10 mouse cellular contexts compared by ENCODE assay signal in genomic region chr2:146833222-146834063, GRCm38 (mm10). TPM values are rescaled to one million over a fixed set of nuclear protein-coding genes. Genes with fewer than 3 reads are reported as not detected.
A peak's percentile ranks its signal among the peaks of the same experiment; 100 is the strongest.
DNase-seq lines count a peak whose midpoint lies in the region; ATAC-seq lines count a peak whose summit lies in the region.
"Had no signal": no experiment of that assay in that cellular context is flagged by ENCODE, and none has a peak within 500 bp of the region (broad histone marks: within the 10 kb centered on the region; RNA-seq: fewer than 3 reads in every experiment).

No protein-coding gene starts in this region.

- H3K9me3 ChIP-seq in heart, embryonic 12.5 days (replicated peaks) = no peaks in the 10 kb centered on the region
- no peaks in the 10 kb centered on the region for H3K9me3 ChIP-seq in hindbrain, embryonic 12.5 days (replicated peaks)
- no peaks in the 10 kb centered on the region for H3K9me3 ChIP-seq in midbrain, embryonic 15.5 days

- H3K36me3 ChIP-seq in heart, embryonic 12.5 days = no peaks in the 10 kb centered on the region
- H3K36me3 ChIP-seq in hindbrain, embryonic 12.5 days = no peaks in the 10 kb centered on the region
- H3K36me3 ChIP-seq in midbrain, embryonic 15.5 days (replicated peaks) = no peaks in the 10 kb centered on the region

- peak overlapping the region; percentile 62 for H3K4me2 ChIP-seq in heart, embryonic 12.5 days
- peak overlapping the region; percentile 50 for H3K4me2 ChIP-seq in hindbrain, embryonic 12.5 days (replicated peaks)
- H3K4me2 ChIP-seq in midbrain, embryonic 15.5 days = peak overlapping the region; percentile 42

- peak overlapping the region; percentile 17 for H3K4me3 ChIP-seq in heart, embryonic 12.5 days
- H3K4me3 ChIP-seq in hindbrain, embryonic 12.5 days = peak overlapping the region; percentile 24
- 0 out of 2 replicates have a peak overlapping the region, but pooled peaks have one; percentile 8 for H3K4me3 ChIP-seq in midbrain, embryonic 15.5 days

- DNase-seq in heart, postnatal 36 days = no peak
- DNase-seq in embryo, embryonic 10 days (ENCODE audit: low spot score) = peak; percentile 57
- DNase-seq in spleen, postnatal 36 days (ENCODE audit: low spot score in 2 of 2) = no peak
- DNase-seq in left cerebral cortex, postnatal 14 days (ENCODE audit: low spot score in 2 of 2) = no peak
- DNase-seq in liver = no peak
- DNase-seq: lung, postnatal 10 days; right cerebral cortex, postnatal 25 days had no signal

- peaks cover 84% of the 10 kb centered on the region for H3K27me3 ChIP-seq in heart, embryonic 12.5 days (replicated peaks)
- H3K27me3 ChIP-seq in hindbrain, embryonic 12.5 days = peaks cover 78% of the 10 kb centered on the region
- H3K27me3 ChIP-seq in midbrain, embryonic 15.5 days (replicated peaks) = peaks cover 75% of the 10 kb centered on the region

- no peak for ATAC-seq in heart, embryonic 12.5 days (ENCODE audit: insufficient number of reproducible peaks, low FRiP score)
- ATAC-seq in hindbrain, embryonic 12.5 days (ENCODE audit: low FRiP score) = peak; percentile 30
- no peak for ATAC-seq in midbrain, embryonic 15.5 days (replicated peaks)

- no peak overlapping the region for H3K27ac ChIP-seq in heart, embryonic 12.5 days (ENCODE audit: poor library complexity, severe bottlenecking)
- H3K27ac ChIP-seq in hindbrain, embryonic 12.5 days = peak overlapping the region; percentile 67
- H3K27ac ChIP-seq in midbrain, embryonic 15.5 days = peak overlapping the region; percentile 81

- H3K9ac ChIP-seq in heart, embryonic 12.5 days = no peak overlapping the region
- no peak overlapping the region for H3K9ac ChIP-seq in hindbrain, embryonic 12.5 days
- no peak overlapping the region for H3K9ac ChIP-seq in midbrain, embryonic 15.5 days

- intact Hi-C loops in heart, postnatal 36 days (cut with DNase I) = loop anchor here (5.0 to 10.0 kb wide), 2 partner anchors 249 to 351 kb away; no protein-coding TSS in a partner anchor
- intact Hi-C loops in left cerebral cortex, postnatal 14 days (cut with DNase I) = loop anchor here (10.0 kb wide), 1 partner anchor 199 kb away; no protein-coding TSS in a partner anchor

- H3K4me1 ChIP-seq in heart, embryonic 12.5 days (replicated peaks) = peaks cover 17% of the 10 kb centered on the region
- H3K4me1 ChIP-seq in hindbrain, embryonic 12.5 days = peaks cover 30% of the 10 kb centered on the region
- peaks cover 19% of the 10 kb centered on the region; the same call in 1 of the 2 replicates for H3K4me1 ChIP-seq in midbrain, embryonic 15.5 days

- 5% methylated on average over 31 of the region's 31 CpGs for WGBS in heart, embryonic 12.5 days
- WGBS in hindbrain, embryonic 12.5 days = 3% methylated on average over 30 of the region's 31 CpGs
- whole genome bisulfite sequencing in midbrain, embryonic 15.5 days = 2% methylated on average over 31 of the region's 31 CpGs

RNA-seq across cellular contexts. Expression of gene Kiz, which starts 22.2 kb away (rescaled TPM):
- 20.3 and 20.5 TPM in 2 replicates for polyA plus RNA-seq in heart, embryonic 12.5 days (2016; fragmentation: Nextera tagmentation; extraction: Ambion mirVana)
- 100 to 1,000 TPM in 1 of 2 experiments, 10 to 100 TPM in 1; 94.1 to 107 TPM for total RNA-seq in heart, postnatal 36 days (2021)
- polyA plus RNA-seq in hindbrain, embryonic 12.5 days (2016; fragmentation: Nextera tagmentation; extraction: Ambion mirVana) = 27.6 and 33.2 TPM in 2 replicates
- polyA plus RNA-seq in midbrain, embryonic 15.5 days (2015; fragmentation: Nextera tagmentation; extraction: Ambion mirVana) = 28.2 and 30.4 TPM in 2 replicates
- 10 to 100 TPM; 11.2 to 11.5 TPM for total RNA-seq in left cerebral cortex, postnatal 14 days (2021)
